Mouse (Mus musculus) duodenum, adult 2 months (tissue): ENCODE data around the gene Vgll3. TPM values are rescaled to one million over a fixed set of nuclear protein-coding genes. Genes with fewer than 3 reads are reported as not detected.

Source experiments
- polyA plus RNA-seq: library from polyadenylated mRNA; depleted of rRNA; stranded (reverse); fragments of >200 nt; gene quantifications from 2 replicates; pipeline ENCODE4 v1.2.3, GENCODE M21; 2012; ENCODE audit warnings: low replicate concordance; rRNA removed

Vgll3 gene
- polyA plus RNA-seq, result 0.39 and 0.61 TPM in 2 replicates

DNA sequence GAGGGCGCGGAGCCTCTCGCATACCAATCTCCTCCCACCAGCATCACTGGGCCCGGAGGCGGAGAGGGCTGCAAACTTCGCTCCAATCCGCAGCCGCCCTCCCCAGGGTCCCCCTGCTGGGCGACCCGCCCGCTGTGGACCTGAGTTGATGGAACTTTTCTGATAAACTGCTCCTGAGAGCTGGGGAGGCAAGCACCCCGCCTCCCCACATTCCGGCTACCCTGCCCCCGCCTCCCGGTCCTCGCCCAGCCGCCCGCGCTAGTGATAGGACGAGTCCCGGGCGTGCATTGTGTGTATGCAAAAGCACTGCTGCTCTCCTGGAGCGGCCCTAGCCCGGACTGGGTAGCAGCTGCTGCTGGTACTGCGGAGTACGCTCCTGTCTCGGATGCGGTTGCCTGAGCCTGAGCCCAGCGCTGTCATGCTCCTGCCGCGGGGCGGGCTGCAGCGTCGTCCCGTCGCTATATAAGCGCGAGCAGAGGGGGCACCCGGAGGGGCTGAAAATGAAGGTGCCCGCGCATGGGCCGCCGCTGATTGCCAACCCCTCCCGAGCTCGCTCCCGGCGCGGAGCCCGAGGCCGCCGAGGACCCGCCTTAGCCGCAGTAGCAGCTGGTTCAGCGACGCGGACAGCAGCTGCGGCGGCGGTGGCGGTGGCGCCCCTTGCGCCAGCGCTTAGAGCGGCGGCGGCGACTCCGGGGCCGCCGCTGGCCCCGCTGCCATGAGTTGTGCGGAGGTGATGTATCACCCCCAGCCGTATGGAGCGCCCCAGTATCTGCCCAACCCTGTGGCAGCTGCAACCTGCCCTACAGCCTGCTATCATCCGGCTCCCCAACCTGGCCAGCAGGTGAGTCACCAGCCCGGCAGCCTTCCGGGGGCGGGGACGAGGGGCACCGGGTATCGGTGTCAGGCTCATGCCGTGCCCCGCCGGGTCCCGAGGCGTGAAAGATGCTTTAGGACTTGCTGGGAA is at the start of gene Vgll3:
Vgll3 (plus strand) TSS at position 340 of the 964 bp plus-strand sequence.

